Mouse (Mus musculus) effector memory CD4-positive, alpha-beta T cell, adult 7 months (primary cell): ENCODE results near the gene Paxbp1. TPM values are rescaled to one million over a fixed set of nuclear protein-coding genes. Genes with fewer than 3 reads are reported as not detected.

Experiments
- polyA plus RNA-seq: library from polyadenylated mRNA; unstranded; fragments of 100-300 nt; shearing (Covaris generic); gene quantifications from one replicate; pipeline ENCODE4 v1.2.1, GENCODE M21; 2017

Gene Paxbp1
- 97.0 TPM for polyA plus RNA-seq

DNA sequence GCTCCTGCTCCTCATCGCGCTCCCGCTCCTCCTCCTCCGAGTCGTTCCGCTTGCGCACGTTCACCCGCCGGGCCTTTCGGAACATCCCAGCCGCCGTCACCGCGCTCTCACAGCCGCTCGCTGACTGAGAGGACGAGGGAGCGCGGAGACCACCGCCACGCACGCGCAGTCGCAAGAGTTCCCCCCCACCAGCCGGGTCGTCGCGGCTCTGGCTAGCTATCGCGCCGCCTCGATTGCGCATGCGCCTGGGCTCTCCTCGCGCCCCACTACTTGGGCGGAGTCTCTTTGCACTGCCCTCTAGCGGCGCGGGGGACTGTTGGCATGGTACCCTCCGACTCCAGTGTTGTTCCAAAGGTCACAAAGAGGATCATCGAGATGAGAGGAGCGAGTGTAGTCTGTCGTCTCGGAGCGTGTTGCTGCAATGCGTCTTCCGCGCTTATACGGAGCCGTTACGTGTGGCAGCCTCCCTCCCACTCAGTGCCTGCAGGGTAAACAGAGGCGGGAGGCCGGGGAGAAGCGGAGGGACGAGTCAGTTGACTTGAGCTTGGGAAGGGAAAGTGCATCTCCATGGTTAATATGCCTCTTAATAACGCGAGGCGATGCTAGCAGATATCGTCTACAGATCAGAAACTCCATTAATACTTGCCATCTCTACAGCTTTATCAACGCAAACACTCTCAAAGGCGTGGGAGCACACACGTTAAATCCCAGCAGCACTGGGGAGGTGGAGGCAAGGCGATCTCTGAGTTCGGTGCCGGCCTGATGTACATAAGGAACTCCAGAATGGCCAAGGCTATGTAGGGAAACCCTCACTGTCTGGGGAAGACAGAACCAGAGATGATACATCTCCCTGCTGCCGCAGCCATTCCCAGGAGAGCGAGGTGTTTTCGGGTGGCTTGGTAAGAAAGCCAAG is at the start of gene Paxbp1:
Gene Paxbp1 (minus strand): TSS at position 274 of the 913 bp plus-strand sequence.

DNA sequence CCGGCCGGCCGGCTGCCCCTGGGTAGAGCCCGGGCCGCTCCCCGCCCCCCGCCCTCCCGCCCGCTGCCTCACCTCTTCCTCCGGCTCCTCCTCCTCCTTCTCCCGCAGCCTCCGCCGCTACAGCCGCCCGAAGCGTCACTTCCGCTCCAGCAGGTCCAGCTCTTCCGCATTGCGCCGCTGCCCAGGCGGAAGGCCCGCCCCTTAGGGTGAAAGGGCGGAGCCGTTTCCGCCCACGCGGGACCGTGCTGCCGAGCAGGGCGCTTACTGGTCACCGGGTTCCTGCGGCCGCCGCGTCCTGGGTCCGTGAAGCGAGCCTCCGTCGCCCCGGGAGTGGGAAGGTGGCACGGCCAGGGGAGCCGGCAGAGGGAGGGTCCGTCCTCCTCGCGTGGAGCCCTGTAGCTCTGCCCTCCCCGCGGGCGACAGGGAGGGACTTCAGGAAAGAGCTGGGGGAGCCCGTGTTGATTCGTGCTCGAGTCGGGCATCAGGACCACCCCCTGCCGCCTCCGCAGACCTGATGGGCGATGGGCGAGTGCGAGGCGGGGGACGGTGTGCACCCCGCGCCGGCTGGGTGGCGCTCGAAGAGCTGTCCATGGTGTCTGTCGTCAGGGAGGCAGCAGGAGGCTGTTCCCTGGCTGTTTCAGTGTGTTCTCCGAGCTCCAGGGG is 33.2 kb downstream of the Paxbp1 start, which contains the start of gene Synj1:
Gene Synj1 (minus strand): TSS at position 288 of the 663 bp plus-strand sequence.

Other genes starting within 250 kb of the Paxbp1 start
- gene Urb1, start 234.1 kb downstream of the Paxbp1 start, polyA plus RNA-seq = 16.4 TPM
- not detected for gene Eva1c, start 217.8 kb downstream of the Paxbp1 start, polyA plus RNA-seq
- gene Cfap298, start 109.4 kb downstream of the Paxbp1 start, polyA plus RNA-seq = 26.6 TPM
- gene Synj1, start 33.2 kb downstream of the Paxbp1 start, polyA plus RNA-seq = 33.6 TPM
- 0.46 TPM for gene 4932438H23Rik, start 50.6 kb upstream of the Paxbp1 start, polyA plus RNA-seq
- not detected for gene Olig2, start 180.9 kb upstream of the Paxbp1 start, polyA plus RNA-seq
- not detected for gene Olig1, start 225.2 kb upstream of the Paxbp1 start, polyA plus RNA-seq